ENCODE assay signal across 9 mouse cellular contexts in the genomic region with DNA sequence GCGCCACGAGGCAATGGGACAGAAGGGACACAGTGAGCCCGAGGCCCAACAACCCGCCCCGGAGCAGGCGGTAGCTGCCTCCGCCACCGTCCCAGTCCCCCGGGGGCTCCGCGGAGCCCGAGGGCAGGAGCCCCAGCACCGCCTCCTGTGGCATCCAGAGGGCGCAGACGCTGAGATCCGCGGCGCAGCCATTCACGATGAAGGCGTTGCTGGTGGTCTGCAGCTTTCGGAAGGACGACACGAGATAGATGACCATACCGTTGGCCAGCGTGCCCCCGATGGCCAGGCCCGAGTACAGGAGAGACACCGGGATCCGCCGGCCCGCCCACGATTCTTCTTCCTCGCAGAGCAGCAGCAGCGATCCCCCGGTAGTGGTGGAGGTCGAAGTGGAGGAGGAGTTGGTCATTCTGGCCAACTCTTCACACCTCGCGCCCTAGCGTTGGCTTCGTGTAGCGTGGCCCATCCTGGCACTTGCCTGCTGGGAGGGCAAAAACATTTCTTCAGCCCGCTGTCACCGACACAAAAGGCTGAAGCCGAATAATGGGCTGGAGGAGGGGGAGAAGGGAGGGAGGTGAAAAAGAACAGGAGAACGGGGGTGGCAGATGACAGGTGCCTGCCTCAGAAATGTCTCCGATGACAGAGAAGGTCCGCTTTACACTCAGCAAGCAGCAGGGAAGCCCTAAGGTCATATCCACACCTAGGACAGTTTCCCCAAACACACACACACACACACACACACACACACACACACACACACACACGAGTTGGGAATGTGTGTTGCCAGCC. TPM values are rescaled to one million over a fixed set of nuclear protein-coding genes. Genes with fewer than 3 reads are reported as not detected.
DNase-seq lines count a peak whose midpoint lies in the region; ATAC-seq and TF ChIP-seq lines count a peak whose summit lies in the region.
"Had no signal": no experiment of that assay in that cellular context is flagged by ENCODE, and none has a peak within 500 bp of the region (broad histone marks: within the 10 kb centered on the region; RNA-seq: fewer than 3 reads in every experiment).

No protein-coding gene starts in this region.

- no peak for TF ChIP-seq CTCF in gastrocnemius, adult 2 months (IDR thresholded peaks at IDR 0.05)
- peak; percentile 39; the same call in 1 of the 2 replicates for TF ChIP-seq CTCF in midbrain, postnatal 0 days (IDR thresholded peaks at IDR 0.05)

- peak overlapping the region; percentile 89 for H3K4me2 ChIP-seq in forebrain, embryonic 11.5 days (ENCODE audit: low read depth, low read length, severe bottlenecking)
- peak overlapping the region; percentile 98 for H3K4me2 ChIP-seq in limb, embryonic 15.5 days
- H3K4me2 ChIP-seq in midbrain, postnatal 0 days (ENCODE audit: low read depth, low read length, poor library complexity, severe bottlenecking), result peak overlapping the region; percentile 99

- peak; percentile 72 for ATAC-seq in forebrain, embryonic 11.5 days (replicated peaks; ENCODE audit: low FRiP score)
- ATAC-seq in limb, embryonic 15.5 days (ENCODE audit: insufficient number of reproducible peaks, low FRiP score, low TSS enrichment, low read depth), result 0 out of 2 replicates have a peak, but pooled peaks have one; percentile 25
- ATAC-seq in midbrain, postnatal 0 days (ENCODE audit: low FRiP score), result peak; percentile 82

- H3K4me3 ChIP-seq in gastrocnemius, adult 2 months, result peak overlapping the region; percentile 76
- H3K4me3 ChIP-seq in forebrain, embryonic 11.5 days (ENCODE audit: low read depth, low read length), result peak overlapping the region; percentile 53
- peak overlapping the region; percentile 64 for H3K4me3 ChIP-seq in hindbrain, embryonic 10.5 days
- H3K4me3 ChIP-seq in limb, embryonic 15.5 days, result peak overlapping the region; percentile 53
- H3K4me3 ChIP-seq in midbrain, postnatal 0 days (ENCODE audit: low read depth, low read length), result peak overlapping the region; percentile 68

- intact Hi-C loops in gastrocnemius, adult 2 months (cut with DNase I), result no loop called here

- DNase-seq in gastrocnemius, adult 2 months, result no peak
- DNase-seq in gastrocnemius, adult 8-10 months (ENCODE audit: low spot score in 2 of 2), result no peak
- peak; percentile 27 for DNase-seq in R1 (ENCODE audit: low read depth, low spot score)
- DNase-seq in forebrain, embryonic 11.5 days (ENCODE audit: low spot score), result peak; percentile 78
- peak; percentile 63 for DNase-seq in hindbrain, embryonic 10.5 days (ENCODE audit: low spot score)
- peak; percentile 64 for DNase-seq in midbrain, postnatal 0 days (ENCODE audit: low spot score)
- DNase-seq in urinary bladder, postnatal 36 days (ENCODE audit: low spot score in 2 of 2), result peak; percentile 3 to 7

- under 1% methylated on average over 48 of the region's 48 CpGs for WGBS in forebrain, embryonic 11.5 days
- under 1% methylated on average over 48 of the region's 48 CpGs for WGBS in hindbrain, embryonic 10.5 days
- under 1% methylated on average over 48 of the region's 48 CpGs for WGBS in limb, embryonic 15.5 days
- under 1% methylated on average over 46 of the region's 48 CpGs for WGBS in midbrain, postnatal 0 days

- no peaks in the 10 kb centered on the region for H3K36me3 ChIP-seq in forebrain, embryonic 11.5 days (ENCODE audit: control insufficient read depth, insufficient read depth, low read length)
- no peaks in the 10 kb centered on the region for H3K36me3 ChIP-seq in hindbrain, embryonic 10.5 days
- no peaks in the 10 kb centered on the region for H3K36me3 ChIP-seq in limb, embryonic 15.5 days
- H3K36me3 ChIP-seq in midbrain, postnatal 0 days (ENCODE audit: insufficient read depth, low read length), result no peaks in the 10 kb centered on the region

- no peak overlapping the region for H3K27ac ChIP-seq in gastrocnemius, adult 2 months
- no peak overlapping the region for H3K27ac ChIP-seq in forebrain, embryonic 11.5 days (ENCODE audit: low read depth, low read length)
- peak overlapping the region; percentile 78; the same call in 1 of the 2 replicates for H3K27ac ChIP-seq in hindbrain, embryonic 10.5 days
- peak overlapping the region; percentile 71 for H3K27ac ChIP-seq in limb, embryonic 15.5 days
- peak overlapping the region; percentile 43 for H3K27ac ChIP-seq in midbrain, postnatal 0 days (ENCODE audit: low read depth, low read length)
- H3K27ac ChIP-seq: macrophage had no signal

- H3K9ac ChIP-seq in forebrain, embryonic 11.5 days (ENCODE audit: low read length), result peak overlapping the region; percentile 47; the same call in 1 of the 2 replicates
- H3K9ac ChIP-seq in limb, embryonic 15.5 days, result peak overlapping the region; percentile 43
- peak overlapping the region; percentile 59 for H3K9ac ChIP-seq in midbrain, postnatal 0 days (replicated peaks; ENCODE audit: low read length, poor library complexity, severe bottlenecking)

- no peaks in the 10 kb centered on the region for H3K9me3 ChIP-seq in forebrain, embryonic 11.5 days (ENCODE audit: control insufficient read depth, low read length)
- H3K9me3 ChIP-seq in hindbrain, embryonic 10.5 days, result no peaks in the 10 kb centered on the region
- H3K9me3 ChIP-seq in limb, embryonic 15.5 days, result no peaks in the 10 kb centered on the region
- H3K9me3 ChIP-seq in midbrain, postnatal 0 days (ENCODE audit: low read length), result no peaks in the 10 kb centered on the region

- peaks cover 38% of the 10 kb centered on the region for H3K27me3 ChIP-seq in forebrain, embryonic 11.5 days (ENCODE audit: control insufficient read depth, insufficient read depth, low read length)
- H3K27me3 ChIP-seq in hindbrain, embryonic 10.5 days (ENCODE audit: insufficient read depth, poor library complexity, severe bottlenecking), result peaks cover 83% of the 10 kb centered on the region
- peaks cover 61% of the 10 kb centered on the region for H3K27me3 ChIP-seq in limb, embryonic 15.5 days
- H3K27me3 ChIP-seq in midbrain, postnatal 0 days (ENCODE audit: insufficient read depth, low read length), result peaks cover 6% of the 10 kb centered on the region

- H3K4me1 ChIP-seq in forebrain, embryonic 11.5 days (replicated peaks; ENCODE audit: control insufficient read depth, insufficient read depth, low read length), result peaks cover 14% of the 10 kb centered on the region
- peaks cover 32% of the 10 kb centered on the region for H3K4me1 ChIP-seq in hindbrain, embryonic 10.5 days (replicated peaks)
- peaks cover 23% of the 10 kb centered on the region for H3K4me1 ChIP-seq in limb, embryonic 15.5 days
- H3K4me1 ChIP-seq in midbrain, postnatal 0 days (ENCODE audit: insufficient read depth, low read length), result peaks cover 5% of the 10 kb centered on the region; the same call in 1 of the 2 replicates

RNA-seq across cellular contexts. Expression of gene Gpr88, which starts 0.9 kb away (rescaled TPM):
- not detected for total RNA-seq in gastrocnemius, adult 2 months (2021)
- not detected for total RNA-seq in gastrocnemius, adult 8-10 months (2022)
- polyA plus RNA-seq in forebrain, embryonic 11.5 days (2014; fragmentation: Nextera tagmentation; extraction: Ambion mirVana), result 0.21 and 0.93 TPM in 2 replicates
- polyA plus RNA-seq in hindbrain, embryonic 10.5 days (2016; fragmentation: Nextera tagmentation; extraction: Ambion mirVana), result 0.49 and 0.77 TPM in 2 replicates
- 2.7 and 5.5 TPM in 2 replicates for polyA plus RNA-seq in limb, embryonic 15.5 days (2015; fragmentation: Nextera tagmentation; extraction: Ambion mirVana)
- 8.9 and 9.1 TPM in 2 replicates for total RNA-seq in midbrain, postnatal 0 days (2014; rRNA removed)
- polyA plus RNA-seq in midbrain, postnatal 0 days (2015; fragmentation: Nextera tagmentation; extraction: Ambion mirVana), result 2.2 and 2.5 TPM in 2 replicates
- polyA plus RNA-seq: macrophage had no signal

Comparison
In these comparisons a context has a peak if more than half of its experiments do, and no peak if none do; other contexts are left out.
1. DNase-seq: peak in R1 (single experiment), forebrain, embryonic 11.5 days (single experiment), hindbrain, embryonic 10.5 days (single experiment), midbrain, postnatal 0 days (single experiment) and urinary bladder, postnatal 36 days (2 of 2); none in gastrocnemius, adult 2 months (single experiment) and gastrocnemius, adult 8-10 months (0 of 2).
2. H3K27ac ChIP-seq: peak in hindbrain, embryonic 10.5 days (single experiment), limb, embryonic 15.5 days (single experiment) and midbrain, postnatal 0 days (single experiment); none in gastrocnemius, adult 2 months (single experiment) and forebrain, embryonic 11.5 days (single experiment).
3. ATAC-seq: peak in every context shown above with its lines; median percentile 82 in midbrain, postnatal 0 days; 72 in forebrain, embryonic 11.5 days; 25 in limb, embryonic 15.5 days.
4. Peak in every context shown above with its lines, with median percentiles within 50 percentile points of each other: H3K4me3 ChIP-seq, H3K4me2 ChIP-seq and H3K9ac ChIP-seq.